Mouse (Mus musculus) T-helper 1 cell (primary cell): ENCODE measurements around the gene Yy1.

ENCODE experiments used
- in situ Hi-C: fragments of 300-600 bp; cut with MboI, MseI; formaldehyde crosslinking; loops from one replicate; pipeline ENCODE4 v1.15.1; 2025; ENCODE audit warnings: high pct_unique_total_duplicates

Yy1 gene

GRCm38 (mm10) chr12:108792546-108793452 is at the start of gene Yy1:
Gene Yy1, plus strand, starts transcription at chr12:108792973.
- in situ Hi-C loops = no loop called here

- in situ Hi-C loops = no loop called here
Measured at GRCm38 (mm10) chr12:108745990-108746389, 46.8 kb upstream of the Yy1 start.

GRCm38 (mm10) chr12:108749019-108749418 is 43.8 kb upstream of the Yy1 start:
- in situ Hi-C loops = no loop called here

- in situ Hi-C loops = no loop called here
Measured at GRCm38 (mm10) chr12:108749454-108749853, 43.3 kb upstream of the Yy1 start.

GRCm38 (mm10) chr12:108750226-108750625 is 42.5 kb upstream of the Yy1 start:
- in situ Hi-C loops = loop anchor here (25.0 kb wide), 1 partner anchor 138 kb away; no protein-coding TSS in a partner anchor

GRCm38 (mm10) chr12:108751790-108752189 is 41.0 kb upstream of the Yy1 start:
- in situ Hi-C loops = loop anchor here (25.0 kb wide), 1 partner anchor 139 kb away; no protein-coding TSS in a partner anchor

GRCm38 (mm10) chr12:108755141-108755540 is 37.6 kb upstream of the Yy1 start:
- in situ Hi-C loops = loop anchor here (25.0 kb wide), 1 partner anchor 143 kb away; no protein-coding TSS in a partner anchor

- in situ Hi-C loops = loop anchor here (25.0 kb wide), 1 partner anchor 144 kb away; no protein-coding TSS in a partner anchor
Measured at GRCm38 (mm10) chr12:108756611-108757010, 36.2 kb upstream of the Yy1 start.

GRCm38 (mm10) chr12:108757717-108758257 is 35.0 kb upstream of the Yy1 start:
- in situ Hi-C loops = loop anchor here (25.0 kb wide), 1 partner anchor 145 kb away; no protein-coding TSS in a partner anchor

GRCm38 (mm10) chr12:108758273-108758672 is 34.5 kb upstream of the Yy1 start:
- in situ Hi-C loops = loop anchor here (25.0 kb wide), 1 partner anchor 146 kb away; no protein-coding TSS in a partner anchor

- in situ Hi-C loops = loop anchor here (25.0 kb wide), 1 partner anchor 146 kb away; no protein-coding TSS in a partner anchor
Measured at GRCm38 (mm10) chr12:108758682-108759081, 34.1 kb upstream of the Yy1 start.

- in situ Hi-C loops = loop anchor here (25.0 kb wide), 1 partner anchor 147 kb away; no protein-coding TSS in a partner anchor
Measured at GRCm38 (mm10) chr12:108759266-108759665, 33.5 kb upstream of the Yy1 start.

GRCm38 (mm10) chr12:108760016-108760415 is 32.8 kb upstream of the Yy1 start:
- in situ Hi-C loops = loop anchor here (25.0 kb wide), 1 partner anchor 148 kb away; no protein-coding TSS in a partner anchor

GRCm38 (mm10) chr12:108760500-108761020 is 32.2 kb upstream of the Yy1 start:
- in situ Hi-C loops = loop anchor here (25.0 kb wide), 1 partner anchor 148 kb away; no protein-coding TSS in a partner anchor

GRCm38 (mm10) chr12:108761209-108761608 is 31.6 kb upstream of the Yy1 start:
- in situ Hi-C loops = loop anchor here (25.0 kb wide), 1 partner anchor 149 kb away; no protein-coding TSS in a partner anchor

GRCm38 (mm10) chr12:108761665-108762064 is 31.1 kb upstream of the Yy1 start:
- in situ Hi-C loops = loop anchor here (25.0 kb wide), 1 partner anchor 149 kb away; no protein-coding TSS in a partner anchor

- in situ Hi-C loops = loop anchor here (25.0 kb wide), 1 partner anchor 151 kb away; no protein-coding TSS in a partner anchor
Measured at GRCm38 (mm10) chr12:108763057-108763796, 29.5 kb upstream of the Yy1 start.

- in situ Hi-C loops = loop anchor here (25.0 kb wide), 1 partner anchor 153 kb away; no protein-coding TSS in a partner anchor
Measured at GRCm38 (mm10) chr12:108764917-108765678, 27.7 kb upstream of the Yy1 start.

- in situ Hi-C loops = loop anchor here (25.0 kb wide), 1 partner anchor 153 kb away; no protein-coding TSS in a partner anchor
Measured at GRCm38 (mm10) chr12:108765751-108766221, 27.0 kb upstream of the Yy1 start.

GRCm38 (mm10) chr12:108766316-108766715 is 26.5 kb upstream of the Yy1 start:
- in situ Hi-C loops = loop anchor here (25.0 kb wide), 1 partner anchor 154 kb away; no protein-coding TSS in a partner anchor
